Mouse (Mus musculus): ENCODE data around the gene Unc13c.

Gene Unc13c

DNA sequence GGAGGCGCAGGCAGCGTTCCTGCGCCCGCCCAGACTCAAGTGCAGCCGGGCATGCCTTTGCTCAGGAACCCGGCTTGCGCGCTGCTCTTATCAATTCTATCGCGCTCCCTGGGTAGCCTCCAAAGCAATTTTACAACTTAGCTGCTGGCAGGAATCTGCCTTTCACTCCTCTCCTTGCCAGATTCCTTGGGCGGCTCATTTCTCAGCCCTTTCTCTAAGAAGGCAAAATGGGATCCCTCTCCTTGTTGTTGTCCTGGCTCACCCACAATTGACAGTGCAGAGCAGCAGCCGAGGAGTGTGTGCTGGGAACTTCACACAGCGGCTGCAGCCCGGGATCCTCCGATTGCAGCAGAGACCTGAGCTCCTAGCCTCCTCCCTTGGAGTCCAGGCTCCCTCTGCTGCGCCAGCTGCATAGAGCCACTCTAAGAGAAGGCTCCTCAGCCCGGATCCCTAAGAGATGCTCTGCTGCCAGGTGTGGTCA lies at the start of gene Unc13c:
Gene Unc13c, minus strand, starts transcription at position 326 of the 481 bp plus-strand sequence.
- DNase-seq (ENCODE audit: low spot score), result peak; percentile 8

DNA sequence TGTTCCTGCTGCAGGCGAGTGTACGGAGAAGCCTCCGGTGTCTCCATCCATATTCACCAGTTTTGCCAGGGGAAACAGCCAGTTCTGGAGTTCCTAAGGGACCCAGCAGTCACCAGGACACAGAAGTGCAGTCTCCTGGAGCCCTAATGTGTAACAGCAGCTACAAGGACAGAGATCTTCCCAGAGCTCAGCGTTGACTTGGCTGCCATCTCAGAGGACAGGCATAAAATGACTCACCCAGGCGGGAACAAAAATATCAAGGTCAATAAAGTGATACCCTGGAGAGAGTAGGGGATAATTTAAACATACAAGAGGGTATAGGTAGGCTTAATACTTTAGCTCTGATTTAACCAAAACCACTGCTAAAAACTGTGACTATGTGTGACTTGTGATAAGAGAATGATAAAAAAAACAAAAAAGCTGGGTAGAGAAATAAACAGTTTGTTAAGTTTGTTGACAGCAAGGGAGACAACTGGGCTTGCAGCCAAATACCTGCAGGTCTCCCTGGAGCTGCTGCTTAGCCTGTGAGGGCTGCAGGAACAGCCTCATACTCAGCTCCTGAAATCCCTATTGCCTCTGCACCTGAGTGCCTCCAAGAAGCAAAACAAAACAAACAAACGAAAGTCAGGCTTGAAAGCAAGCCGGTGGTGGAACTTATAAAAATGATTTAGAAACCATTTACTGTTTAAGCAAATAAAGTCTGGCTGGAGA lies 39.4 kb upstream of the Unc13c start:
- DNase-seq (ENCODE audit: low spot score), result no peak

DNA sequence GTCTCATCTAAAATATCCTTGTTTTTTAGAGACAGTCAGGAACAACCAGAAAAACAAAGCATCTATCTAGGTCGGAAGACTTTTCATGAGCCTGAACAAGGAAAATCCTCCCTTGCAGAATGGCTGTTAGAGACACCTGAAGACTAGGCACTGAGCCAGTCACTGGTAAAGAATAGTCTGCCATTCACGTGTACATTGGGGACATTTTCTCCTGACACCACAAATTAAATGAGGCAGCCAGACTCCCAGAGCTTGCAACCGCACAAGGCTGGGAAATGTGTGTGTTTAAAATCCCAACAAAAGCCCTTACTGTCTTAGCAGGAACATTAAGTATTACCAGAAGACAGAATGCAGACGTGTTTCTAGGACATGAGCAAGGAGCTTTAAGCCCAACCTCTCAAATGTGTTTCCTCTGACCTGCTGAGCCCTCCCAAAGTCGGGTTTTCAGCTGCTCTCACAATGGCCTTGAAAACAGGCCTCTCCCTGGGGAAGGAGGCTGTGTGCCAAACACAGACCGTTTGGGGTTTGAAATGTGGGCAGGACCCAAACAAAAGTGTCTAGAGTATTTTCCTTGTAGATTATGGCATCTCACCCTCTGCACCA lies 33.7 kb upstream of the Unc13c start:
- DNase-seq (ENCODE audit: low spot score), result no peak

DNA sequence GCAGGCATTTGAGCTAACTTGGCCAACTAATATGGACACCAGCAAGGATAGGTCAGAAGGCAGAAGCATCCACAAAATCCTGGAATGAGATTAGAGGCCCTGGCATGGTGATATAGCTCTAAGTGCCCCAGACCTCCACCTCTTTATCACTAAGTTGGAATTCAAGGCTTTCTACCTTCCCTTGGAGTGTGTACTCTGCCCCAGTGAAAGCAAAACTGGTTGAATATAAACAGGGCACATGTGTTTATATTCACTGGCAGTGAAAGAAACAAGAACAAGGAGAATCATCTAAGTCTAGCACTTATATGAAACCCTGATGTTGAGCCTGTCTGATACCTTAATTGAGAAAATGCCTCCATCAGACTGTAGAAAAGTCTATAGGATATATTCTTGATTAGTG lies 19.3 kb upstream of the Unc13c start:
- no peak for DNase-seq (ENCODE audit: low spot score)

DNA sequence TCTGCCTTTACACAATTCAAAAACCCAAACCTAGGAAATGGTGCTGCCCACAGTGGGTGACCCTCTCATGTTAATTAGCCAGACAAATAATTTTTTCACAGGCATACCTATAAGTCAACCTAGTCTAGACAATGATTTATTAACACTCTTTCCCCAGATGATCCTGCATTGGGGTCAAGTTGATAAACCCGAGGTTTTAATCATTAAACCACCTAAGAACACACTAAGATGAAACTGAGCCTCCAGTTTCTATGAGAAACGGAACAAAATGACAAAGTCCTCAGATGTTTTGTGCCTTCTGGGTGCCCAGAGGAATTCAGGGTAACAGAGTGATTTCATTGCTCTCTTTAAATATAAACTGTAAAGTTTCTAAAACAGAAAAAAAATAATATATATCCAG lies 18.5 kb upstream of the Unc13c start:
- no peak for DNase-seq (ENCODE audit: low spot score)

DNA sequence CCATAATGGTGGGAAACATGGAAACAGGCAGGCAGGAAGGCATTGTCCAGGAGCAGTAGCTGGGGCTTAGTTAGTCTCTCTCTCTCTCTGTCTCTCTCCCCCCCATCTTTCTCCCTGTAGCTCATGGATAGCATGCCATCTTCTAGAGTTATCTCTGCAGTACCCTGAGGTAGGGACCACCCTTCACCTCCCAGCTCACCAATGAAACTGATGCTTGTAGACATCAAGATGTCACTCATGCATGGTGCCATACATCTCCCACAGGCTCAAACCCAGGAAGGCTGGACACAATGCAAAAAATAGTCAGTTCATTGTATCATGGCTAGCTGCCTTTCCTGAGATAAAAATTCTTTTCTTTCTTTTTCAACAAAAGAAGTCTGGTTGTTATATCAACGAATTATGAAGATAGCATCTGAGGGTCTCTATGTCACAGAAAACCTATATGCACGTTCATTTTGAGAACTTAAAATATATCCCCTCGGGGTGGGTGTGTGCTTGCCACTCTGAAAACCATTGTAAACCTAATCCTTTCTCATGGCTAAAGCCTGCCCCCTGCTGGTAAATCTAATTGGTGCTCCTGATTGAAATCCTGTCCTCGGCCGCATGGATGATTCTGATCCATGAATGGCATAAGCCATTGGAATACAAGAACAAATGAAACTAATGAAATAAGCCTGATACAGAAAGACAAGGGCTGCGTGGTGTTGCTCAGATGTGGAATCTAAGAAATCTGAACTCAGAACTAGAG lies 14.0 kb upstream of the Unc13c start:
- peak; percentile 34 for DNase-seq (ENCODE audit: low spot score)

DNA sequence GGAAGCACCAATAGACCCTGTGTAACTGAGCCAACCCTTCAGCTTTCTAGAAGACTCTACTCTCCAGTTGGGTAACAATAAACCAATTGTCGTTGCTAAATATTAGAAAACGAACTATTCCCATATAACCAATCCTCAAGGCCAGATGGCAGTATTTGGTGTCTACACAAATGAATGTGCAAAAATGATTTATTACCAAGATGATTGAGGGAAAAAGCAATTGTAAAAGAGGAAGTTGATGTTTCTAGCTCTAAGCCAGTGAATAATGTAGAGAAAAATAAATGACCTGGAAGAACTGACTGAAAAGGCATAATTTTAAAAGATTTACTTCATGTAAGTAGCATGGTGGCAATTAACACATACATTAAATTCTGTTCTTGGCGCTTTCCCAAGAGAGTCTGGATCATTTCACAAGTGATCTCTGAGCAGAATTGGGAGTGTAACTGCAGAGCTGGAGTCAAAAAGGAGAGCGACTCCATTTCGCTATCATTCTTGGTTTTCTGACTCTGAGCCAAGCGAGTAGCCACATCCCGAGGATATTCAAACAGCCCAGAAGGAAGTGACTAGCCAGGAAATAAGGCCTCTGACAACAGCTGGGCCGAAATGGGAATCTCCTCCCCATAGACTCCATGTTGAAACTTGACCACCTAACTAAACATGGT lies 3.7 kb upstream of the Unc13c start:
- DNase-seq (ENCODE audit: low spot score), result no peak

DNA sequence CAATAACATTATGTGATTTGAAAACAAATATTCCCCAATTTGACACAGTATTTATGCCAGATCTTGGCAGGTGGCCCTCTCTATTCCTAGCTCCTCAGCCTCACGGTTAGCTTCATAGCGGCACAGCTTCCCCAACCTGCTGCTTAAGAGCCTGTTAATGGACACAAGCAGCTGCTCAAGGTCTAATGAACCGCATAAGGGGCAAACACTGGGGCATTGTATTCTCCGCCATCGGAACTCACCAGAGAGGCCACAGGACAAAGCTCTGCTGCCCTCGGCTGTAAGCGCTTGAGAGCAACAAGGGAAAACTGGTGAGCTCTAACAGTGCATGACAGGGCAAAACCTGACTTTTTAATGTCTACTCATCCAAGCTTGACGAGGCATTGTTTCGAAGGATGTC lies 2.0 kb upstream of the Unc13c start:
- DNase-seq (ENCODE audit: low spot score), result no peak

DNA sequence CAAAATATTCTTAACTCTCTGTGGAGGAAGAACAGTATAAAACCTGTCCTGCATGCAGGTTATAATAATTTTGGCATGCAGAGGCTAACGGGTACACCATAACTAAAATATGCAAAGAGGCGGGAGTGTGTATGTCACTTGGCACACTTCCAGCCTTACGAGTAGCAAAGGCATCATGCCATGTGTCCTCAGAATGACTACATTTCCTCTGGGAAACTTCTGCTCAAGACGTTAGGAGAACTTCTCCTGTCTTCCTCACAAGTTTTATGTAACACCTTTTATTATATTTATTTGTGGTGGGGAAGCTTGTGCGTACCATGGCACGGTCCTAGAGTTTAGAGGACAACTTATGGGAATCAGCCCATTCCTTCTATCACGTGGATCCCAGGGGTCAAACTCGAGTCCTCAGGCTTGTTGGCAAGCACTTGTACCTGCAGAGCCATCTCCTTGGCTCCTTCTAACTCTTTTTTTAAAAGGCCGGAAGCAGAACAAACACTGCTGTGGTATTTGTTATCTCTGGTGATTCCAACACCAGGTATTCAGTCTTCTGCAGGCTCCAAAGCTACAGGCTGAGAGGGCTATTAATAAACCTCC lies 3.3 kb downstream of the Unc13c start:
- DNase-seq (ENCODE audit: low spot score), result no peak

DNA sequence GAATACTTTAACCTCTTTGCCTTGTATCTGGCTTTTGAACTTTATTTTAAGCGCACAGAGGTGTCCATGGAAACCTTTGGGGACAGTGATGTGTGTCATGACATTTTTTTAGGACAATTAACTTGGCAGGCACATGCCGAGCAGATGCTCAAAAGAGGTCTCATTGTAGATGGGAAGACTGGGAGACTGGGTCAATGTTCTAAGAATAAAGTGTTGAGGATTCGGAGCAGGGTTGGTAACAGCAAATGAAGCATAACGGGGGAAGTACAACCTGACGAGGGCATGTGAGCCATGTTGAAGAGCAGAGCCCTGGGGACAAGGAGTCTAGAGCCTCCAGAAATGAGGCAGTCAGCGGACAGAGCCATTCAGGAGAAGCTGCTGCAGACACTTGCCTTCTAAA lies 6.3 kb downstream of the Unc13c start:
- no peak for DNase-seq (ENCODE audit: low spot score)

DNA sequence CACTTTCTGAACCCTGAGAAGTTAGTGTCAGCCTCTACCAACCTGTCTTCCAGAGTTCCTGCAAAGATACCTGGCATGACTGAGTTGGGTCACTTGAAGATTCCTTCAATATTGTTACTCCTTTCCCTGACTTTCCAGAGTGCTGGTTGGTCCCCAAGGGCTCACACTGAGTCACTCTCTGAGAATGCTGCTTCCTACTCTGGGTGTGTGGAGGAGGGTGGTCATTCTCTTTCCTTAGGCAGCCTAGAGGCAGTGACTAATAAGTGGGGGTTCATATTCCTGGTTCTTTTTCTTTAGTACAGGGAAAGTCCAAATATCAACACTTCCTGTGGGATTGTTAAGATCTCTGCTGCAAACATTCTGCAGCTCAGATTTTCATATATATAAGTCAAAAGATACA lies 16.4 kb downstream of the Unc13c start:
- DNase-seq (ENCODE audit: low spot score), result no peak

DNA sequence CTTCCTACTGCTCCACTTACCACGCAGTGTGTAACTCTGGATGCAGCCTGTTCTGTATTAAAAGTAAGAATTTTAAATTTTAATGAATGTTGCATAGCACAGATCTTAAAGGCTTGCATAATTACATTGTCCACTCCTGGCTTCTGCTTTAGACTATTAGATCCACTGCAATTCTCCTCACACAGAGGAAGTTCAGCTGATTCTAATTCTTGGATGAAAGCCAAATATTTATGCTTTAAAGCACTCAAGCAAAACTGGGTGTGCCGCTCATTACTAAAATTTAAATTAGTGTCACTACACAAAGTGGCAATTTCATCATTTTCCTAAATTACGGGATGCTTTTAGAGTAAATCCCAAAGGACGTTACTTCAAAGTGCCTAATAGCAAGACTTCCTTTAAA lies 17.2 kb downstream of the Unc13c start:
- no peak for DNase-seq (ENCODE audit: low spot score)

DNA sequence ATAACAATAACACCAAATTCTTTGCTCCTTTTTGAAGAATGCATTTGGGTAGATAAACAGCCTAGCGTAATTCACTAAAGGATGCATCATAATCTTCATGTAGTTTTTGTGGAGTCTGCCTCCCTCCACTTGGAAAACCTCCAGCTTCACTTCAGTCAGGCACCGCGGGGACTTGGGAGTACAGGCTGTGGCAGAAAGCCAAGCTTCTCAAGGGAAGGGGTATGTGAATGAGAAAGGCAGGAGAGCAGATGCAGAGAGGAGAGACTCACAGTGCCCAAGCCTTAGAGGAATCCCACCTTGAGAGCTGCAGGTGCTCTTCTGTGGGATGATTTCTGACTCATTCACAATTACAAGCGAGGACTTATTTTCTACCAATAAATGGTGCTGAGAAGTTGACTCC lies 33.9 kb downstream of the Unc13c start:
- DNase-seq (ENCODE audit: low spot score), result no peak

DNA sequence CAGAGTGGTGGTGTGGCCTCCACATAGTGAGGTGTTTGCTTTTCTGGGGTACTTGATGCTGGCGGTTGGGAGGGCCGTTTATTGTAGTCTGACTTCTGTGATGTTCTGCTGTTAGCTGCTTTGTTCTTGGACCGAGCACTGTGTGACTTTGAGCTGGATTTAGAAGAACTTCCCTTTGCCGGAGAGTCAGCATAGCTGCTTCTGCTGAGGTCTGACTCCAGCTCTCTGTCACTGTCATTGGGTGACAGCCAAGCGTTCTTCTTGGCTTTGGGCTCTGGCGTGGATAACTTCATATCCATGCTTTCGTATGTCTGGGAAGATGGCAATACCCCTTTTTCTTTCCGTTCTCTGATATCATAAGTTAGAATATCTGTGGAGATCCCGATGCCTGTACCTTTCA lies 36.8 kb downstream of the Unc13c start:
- DNase-seq (ENCODE audit: low spot score), result no peak

DNA sequence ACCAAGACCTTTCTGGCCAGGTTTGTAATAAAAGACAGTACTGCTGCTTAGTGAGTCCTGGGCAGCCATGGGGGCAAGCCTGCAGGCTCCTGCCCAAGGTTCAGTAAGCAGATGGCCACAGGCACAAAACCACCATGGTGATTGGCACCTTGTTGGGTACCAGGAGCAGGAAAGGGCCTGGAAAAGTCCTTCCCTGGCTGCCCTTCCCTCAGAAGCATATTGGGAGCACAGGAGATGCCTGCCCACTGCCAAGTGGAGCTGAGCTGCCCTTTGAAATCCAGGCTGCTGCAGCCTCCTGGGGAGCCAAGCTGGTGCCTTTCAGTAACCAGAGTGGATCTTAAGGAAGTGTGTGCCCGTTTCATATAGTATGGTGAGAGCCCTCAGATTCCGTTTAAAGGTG lies 41.5 kb downstream of the Unc13c start:
- DNase-seq (ENCODE audit: low spot score), result no peak

DNA sequence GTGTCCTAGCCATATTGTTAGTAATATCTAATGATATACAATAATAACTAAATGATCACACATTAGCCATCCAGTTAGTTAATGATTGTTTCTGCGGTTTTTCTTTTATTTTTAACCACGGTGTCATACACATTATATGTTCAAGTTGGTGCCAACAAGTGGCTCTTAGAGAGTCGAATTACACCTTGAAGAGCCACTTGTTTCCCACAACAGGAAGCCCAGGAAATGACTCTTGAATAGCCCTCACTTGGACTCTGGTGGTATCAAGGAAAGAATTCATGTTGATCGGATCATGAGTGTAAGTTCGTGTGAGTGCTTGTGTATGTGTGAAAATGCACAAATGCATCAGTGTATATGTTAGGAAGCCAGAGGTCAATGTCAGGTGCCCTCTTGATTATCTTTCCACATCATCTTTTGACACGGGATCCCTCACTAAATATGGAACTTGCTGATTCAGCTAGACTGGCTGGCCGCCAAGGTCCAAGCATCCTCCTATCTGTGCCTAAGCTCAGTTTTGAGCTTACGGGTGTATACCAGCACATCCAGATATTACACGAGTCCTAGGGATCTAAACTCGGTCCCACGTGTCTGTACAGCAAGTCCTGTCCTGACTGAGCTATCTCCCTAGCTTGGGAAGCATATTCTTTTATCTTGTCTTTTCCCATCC lies 46.2 kb downstream of the Unc13c start:
- no peak for DNase-seq (ENCODE audit: low spot score)

DNA sequence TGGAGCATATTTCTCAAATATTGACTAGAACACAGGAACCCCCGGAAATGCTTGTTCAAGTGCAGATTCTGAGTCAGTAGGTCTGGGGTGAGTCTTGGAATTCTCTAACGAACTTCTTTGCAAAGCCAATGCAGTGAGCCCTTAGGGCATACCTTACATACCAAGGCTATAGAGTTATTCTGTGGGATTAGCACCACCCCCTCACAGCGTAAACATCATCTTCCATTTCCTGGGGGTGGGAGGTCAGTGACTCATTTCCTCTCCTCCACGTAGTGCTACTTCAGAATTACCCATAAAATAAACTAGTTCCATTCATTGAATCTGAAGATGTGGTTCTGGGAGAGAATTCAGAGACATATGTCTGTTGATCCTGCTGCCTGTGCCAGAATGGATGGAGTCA lies 62.8 kb downstream of the Unc13c start:
- DNase-seq (ENCODE audit: low spot score), result peak; percentile 10

DNA sequence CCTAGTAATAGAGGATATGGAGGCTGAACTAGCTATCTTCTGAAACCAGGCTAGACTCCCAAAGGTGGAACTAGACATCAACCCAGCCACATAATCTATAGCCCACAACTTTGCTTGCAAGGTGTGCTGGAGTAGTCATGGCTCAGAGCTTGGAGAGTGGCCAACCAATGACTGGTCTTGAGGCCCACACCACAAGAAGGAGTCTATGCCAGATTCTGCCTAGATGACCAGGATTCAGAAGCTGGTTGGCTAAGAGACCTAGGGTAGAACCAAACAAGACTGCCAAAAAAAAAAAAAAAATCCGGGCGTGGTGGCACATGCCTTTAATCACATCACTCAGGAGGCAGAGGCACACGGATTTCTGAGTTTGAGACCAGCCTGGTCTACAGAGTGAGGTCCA lies 70.2 kb downstream of the Unc13c start:
- DNase-seq (ENCODE audit: low spot score), result no peak

DNA sequence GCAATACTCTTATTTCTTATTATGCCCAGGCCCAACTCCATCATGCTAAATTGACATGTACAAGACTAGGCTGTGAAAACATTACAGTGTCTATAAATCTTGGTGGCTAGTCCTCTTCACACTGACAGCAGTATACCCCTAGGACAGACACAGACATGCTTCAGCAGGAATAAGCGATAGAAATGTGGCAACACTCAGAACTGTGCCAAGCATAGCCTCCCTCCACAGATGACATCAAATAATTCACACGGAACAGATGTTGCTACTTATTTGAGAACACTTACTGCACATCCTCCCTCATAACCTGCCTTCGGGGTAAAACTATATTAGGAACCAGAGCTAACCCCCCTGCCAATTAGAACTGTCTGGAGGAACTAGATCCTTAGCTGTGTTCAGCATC lies 72.6 kb downstream of the Unc13c start:
- DNase-seq (ENCODE audit: low spot score), result no peak

DNA sequence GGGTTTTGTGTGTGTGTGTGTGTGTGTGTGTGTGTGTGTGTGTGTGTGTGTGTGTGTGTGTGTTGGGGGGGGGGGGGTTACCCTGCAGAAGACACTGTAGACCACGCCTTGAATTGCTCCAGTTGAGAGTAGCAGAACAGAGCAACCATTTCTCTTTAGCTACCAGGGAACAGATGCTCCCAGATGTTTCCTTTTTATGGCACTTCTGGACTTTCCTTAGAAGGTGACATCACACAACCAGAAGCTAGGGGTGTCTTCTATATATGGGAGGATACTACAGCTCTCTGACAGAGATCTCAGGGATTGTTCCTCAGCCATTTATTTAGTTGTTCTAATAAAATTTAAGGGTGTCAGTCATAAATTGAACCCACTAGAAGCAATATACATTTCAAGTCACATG lies 85.2 kb downstream of the Unc13c start:
- DNase-seq (ENCODE audit: low spot score), result no peak

DNA sequence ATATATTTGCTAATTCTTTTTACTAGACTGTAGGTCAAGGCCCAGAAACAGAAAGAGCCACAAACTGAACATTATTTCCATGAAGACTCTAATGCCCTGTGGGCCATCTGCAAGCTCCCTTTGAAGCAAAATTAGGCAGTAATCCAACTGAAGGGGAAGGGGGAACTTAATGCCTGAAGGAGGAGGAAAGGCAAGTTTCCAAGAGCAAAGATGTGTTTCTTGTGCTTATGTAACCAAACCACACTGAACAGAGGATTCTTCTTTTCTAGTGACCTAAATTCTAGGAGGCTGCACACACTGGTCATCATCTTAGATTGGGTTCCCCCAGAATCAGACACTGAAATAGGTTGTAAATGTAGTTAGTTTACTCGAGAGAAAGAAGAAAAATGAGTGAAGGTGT lies 85.6 kb downstream of the Unc13c start:
- DNase-seq (ENCODE audit: low spot score), result no peak

DNA sequence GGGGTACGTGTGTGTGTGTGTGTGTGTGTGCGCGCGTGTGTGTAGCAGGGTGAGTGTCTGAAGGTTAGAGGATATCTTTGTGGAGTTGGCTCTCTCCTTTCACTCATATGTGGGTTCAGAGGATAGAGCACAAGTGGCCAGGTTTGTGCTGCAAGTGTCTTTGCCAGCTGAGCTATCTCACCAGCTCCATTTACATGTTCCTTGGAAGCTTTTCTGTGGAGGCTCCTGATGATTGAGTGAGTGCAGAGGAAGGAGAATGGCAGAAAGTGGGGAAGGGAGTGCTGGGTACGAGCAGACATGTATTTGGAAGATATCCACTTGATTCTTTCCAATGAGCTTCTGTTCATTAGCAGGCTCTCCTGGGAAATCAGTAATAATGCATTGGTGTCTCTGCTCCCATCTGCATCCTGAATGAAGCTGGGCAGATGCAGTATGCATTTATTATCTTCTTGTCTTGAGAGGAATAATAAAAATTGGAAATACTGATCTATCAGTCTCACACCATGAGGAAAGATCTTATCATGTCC lies 86.3 kb downstream of the Unc13c start:
- DNase-seq (ENCODE audit: low spot score), result no peak

Data from yolk sac, embryonic 10.5 days (tissue).